Mouse (Mus musculus) neural tube, embryonic 10.5 days (tissue): ENCODE results near the gene Olfr913.

Experiments used
- DNase-seq: peaks from one replicate; pipeline ENCODE4 v3.0.0-alpha.2; 2017; ENCODE audit warnings: low spot score; ENCODE audit errors: extremely low spot score

Olfr913 gene

GRCm38 (mm10) chr9:38592459-38592858 is at the start of gene Olfr913:
TSS of gene Olfr913 (plus strand) at chr9:38592759.
- DNase-seq = no peak

- no peak for DNase-seq
These were observed 12.7 kb upstream of the Olfr913 start, which contains the start of gene Olfr912 for GRCm38 (mm10) chr9:38579878-38580277. TSS of gene Olfr912 (plus strand) at chr9:38580178.

- no peak for DNase-seq
These were observed 1.5 kb upstream of the Olfr913 start for GRCm38 (mm10) chr9:38591056-38591455.

- no peak for DNase-seq
These were observed 12.2 kb downstream of the Olfr913 start, which contains the start of gene Olfr914 for GRCm38 (mm10) chr9:38604802-38605201. TSS of gene Olfr914 (plus strand) at chr9:38605102.

GRCm38 (mm10) chr9:38632406-38632805 is 39.8 kb downstream of the Olfr913 start:
- no peak for DNase-seq
